Mouse (Mus musculus) right cerebral cortex, adult 2 months (tissue): ENCODE data around the gene Arhgap10.

Source experiments
- DNase-seq, 2 experiments: peaks; one replicate each; pipeline ENCODE4 v3.0.0; 2021 to 2022; ENCODE audit warnings: low spot score in 2 of 2

Arhgap10 gene

GRCm38 (mm10) chr8:77486749-77487148 lies 31.0 kb downstream of the Arhgap10 start:
- no peak for DNase-seq

DNA sequence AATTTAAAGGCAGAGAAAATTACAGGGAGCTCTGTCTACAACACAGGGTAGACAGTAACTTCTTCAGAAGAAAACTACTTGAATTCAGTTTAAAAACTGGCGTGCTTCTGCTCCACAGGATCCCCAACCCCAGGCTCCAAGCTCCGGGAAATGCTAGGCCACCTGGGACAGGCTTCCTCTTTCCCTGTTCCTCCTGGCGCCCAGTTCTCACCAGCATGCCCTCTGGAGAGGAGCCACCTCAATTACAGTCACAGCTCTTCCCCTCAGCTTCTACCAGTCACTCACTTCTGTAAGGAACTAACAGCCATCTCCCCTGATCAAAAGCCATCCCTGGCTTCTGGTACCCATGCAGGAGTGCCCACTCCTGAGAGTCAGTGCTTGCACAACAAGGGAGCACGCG lies 32.9 kb downstream of the Arhgap10 start:
- no peak for DNase-seq

GRCm38 (mm10) chr8:77484266-77484665 lies 33.5 kb downstream of the Arhgap10 start:
- no peak for DNase-seq

GRCm38 (mm10) chr8:77483676-77484075 lies 34.1 kb downstream of the Arhgap10 start:
- DNase-seq = no peak

DNA sequence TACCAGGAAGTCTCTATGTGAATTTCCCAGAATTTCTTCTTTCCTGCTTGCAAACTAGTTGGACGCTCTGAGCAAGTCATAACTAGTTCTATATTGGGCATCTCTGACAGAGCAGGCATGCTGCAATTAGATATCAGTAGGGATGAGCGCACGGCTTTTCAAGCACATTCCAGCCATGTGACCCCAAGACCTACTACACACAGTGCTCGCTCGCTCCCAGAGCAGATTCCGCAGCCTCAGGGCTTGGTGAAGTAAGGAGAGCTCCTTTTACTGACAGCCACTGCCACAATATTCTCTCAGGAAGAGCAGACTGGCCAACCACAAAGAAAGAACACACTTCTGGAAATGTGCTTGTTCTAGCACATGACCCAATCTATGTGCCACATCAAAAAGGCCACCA lies 36.0 kb downstream of the Arhgap10 start:
- no peak for DNase-seq

- DNase-seq = no peak
Measured at GRCm38 (mm10) chr8:77479995-77480394, 37.8 kb downstream of the Arhgap10 start.

DNA sequence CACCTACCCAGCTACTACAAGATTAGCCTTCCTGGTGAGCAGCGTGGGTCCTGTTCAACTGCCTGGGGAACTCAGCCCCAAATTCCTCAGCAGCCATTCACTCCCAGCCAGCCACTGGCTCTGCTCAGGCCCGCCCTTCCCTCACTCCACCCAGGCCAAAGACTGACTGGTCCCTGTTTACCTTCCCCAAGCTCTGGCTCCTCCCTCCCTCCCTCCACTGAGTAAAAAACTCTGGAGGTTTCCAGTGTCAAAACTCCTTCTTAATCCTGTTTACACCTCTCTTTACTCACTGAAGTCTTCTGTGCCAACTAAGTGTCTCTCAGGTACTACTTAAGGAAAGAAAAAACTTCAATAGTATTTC lies 38.9 kb downstream of the Arhgap10 start:
- no peak for DNase-seq

DNA sequence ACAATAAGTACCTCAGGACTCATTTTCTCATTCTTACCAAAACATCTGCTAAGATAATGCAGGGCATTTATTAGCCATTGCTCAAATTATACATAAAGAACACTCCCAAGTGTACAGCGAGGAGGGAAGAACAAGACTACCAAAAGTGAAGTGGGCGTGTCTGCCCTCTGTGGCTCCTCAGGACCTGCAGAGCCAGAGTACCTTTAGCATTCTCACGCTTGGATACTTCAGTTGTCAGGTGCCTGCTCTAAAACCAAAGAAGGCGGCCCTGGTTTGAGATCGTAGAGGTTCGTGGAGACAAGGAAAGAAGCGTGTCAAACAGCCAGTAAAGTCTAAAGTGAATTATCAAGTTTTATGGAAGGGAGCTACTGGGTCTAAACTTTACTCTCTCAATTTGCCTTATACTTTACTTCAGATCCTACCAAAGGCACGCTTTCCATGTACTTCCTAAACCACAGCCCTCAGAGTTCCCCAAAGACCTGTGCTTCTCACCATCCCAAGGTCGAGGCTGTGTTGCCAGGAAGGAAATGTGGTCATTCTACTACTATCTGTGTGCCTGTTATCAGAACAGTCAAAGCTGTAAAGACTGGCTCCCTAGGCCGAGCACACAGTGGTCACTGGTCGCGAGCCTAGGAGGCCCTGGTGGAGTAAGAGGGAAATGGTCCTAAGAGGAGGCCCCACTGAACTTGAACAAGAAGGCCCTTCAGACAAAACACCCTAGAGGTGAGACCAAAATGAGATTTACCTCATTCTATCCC lies 39.4 kb downstream of the Arhgap10 start:
- no peak for DNase-seq

GRCm38 (mm10) chr8:77477684-77478083 lies 40.1 kb downstream of the Arhgap10 start:
- DNase-seq = no peak

GRCm38 (mm10) chr8:77474614-77475013 lies 43.1 kb downstream of the Arhgap10 start:
- DNase-seq = no peak

GRCm38 (mm10) chr8:77473773-77474172 lies 44.0 kb downstream of the Arhgap10 start:
- DNase-seq = no peak

GRCm38 (mm10) chr8:77473373-77473772 lies 44.4 kb downstream of the Arhgap10 start:
- DNase-seq = no peak

- DNase-seq = no peak
Measured at GRCm38 (mm10) chr8:77461392-77461791, 56.4 kb downstream of the Arhgap10 start.

DNA sequence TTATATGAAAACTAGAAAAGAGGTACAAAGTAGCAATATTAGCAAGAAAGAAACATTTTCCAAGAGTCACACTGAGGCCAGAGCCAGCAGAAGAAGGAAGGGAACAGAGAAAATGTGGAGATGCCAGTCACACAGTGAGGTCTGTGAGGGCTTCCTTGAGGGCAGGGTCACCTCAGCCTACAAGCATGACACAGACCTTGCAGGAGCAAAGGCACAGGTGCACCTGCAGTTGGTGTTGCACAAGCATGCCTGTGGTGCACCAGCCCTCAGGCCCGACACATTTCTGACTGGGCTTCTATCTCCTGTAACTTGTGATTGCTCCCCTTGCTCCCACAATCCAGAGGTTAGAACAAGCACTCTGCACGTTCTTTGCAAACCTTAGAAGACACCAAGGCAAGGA lies 57.4 kb downstream of the Arhgap10 start:
- no peak for DNase-seq

DNA sequence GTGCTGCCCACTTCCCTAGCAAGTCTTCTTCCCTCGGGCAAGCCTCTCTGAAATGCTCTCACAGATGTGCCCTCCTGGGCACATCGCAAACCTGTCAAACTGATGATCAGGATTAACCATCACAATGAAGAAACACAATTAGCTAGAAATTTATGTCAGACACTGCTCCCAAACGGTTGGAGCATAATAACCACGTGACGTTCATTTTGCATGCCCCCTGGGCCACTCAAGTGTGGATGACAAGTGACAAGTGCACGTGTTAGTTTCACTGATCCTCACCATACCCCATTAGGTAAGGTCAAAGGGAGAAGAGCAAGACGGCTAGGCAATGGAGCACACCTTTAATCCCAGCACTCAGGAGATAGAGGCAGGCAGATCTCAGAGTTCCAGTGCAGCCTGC lies 58.1 kb downstream of the Arhgap10 start:
- no peak for DNase-seq

DNA sequence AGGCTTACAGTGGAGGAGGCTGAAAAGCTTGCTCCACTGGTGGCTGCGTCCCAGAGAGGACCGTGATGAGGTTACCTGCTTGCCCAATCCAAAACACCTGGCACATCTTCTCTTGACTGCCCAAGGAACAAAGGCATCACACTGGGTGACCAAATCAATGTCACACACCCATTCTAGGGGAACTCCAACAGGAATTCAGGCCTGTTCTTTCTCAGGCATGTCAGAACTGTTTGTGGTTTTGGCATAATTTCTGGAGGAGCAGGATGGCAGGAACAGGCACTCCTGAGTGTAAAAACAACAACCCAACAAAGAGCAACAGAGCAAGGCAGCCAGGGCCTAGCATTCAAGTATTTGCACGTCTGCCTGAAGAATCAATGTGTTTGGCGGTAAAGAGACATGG lies 59.2 kb downstream of the Arhgap10 start:
- DNase-seq = no peak

- DNase-seq = no peak
Measured at GRCm38 (mm10) chr8:77456263-77456662, 61.5 kb downstream of the Arhgap10 start.

GRCm38 (mm10) chr8:77453836-77454235 lies 63.9 kb downstream of the Arhgap10 start:
- no peak for DNase-seq

DNA sequence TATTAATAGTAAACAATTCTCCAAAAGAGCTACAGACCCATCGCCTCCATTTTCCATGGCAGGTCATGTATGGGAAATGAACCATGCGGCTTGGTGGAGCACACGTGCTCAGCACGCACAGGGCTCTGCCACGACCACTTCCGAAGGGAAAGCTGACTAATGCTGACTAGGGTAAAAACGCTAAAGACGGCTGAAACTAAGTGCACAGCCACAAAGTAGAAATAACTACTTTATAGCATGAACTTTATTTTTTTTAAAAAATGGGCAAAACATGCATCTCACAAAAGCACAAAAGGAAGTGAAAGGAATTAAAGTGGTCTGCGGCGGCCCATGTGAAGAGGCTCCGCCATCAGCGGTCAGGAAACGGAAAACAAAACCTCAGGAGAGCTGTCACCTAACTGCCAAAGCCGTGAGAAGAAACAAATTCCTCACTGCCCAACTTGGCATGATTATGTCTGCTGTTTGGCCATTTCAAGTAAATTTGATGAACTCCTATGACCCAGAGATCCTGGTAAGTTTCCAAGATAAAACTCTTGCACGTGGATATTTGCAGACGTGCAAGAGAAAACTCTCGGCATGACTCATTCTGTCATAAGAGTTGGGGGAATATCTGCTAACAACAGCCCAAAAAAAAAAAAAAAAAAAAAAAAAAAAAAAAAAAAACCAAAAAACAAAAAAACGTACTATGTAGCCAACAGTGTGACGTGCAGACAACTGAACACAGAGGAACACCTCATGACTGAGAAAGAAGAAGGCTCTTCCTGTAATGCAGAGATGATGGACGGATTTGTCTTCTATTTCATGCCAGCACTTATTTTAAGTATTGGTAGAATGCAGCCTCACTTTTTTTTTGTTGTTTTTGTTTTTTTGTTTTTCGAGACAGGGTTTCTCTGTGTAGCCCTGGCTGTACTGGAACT lies 66.0 kb downstream of the Arhgap10 start:
- no peak for DNase-seq

GRCm38 (mm10) chr8:77451052-77451451 lies 66.7 kb downstream of the Arhgap10 start:
- no peak for DNase-seq

- DNase-seq = no peak
Measured at GRCm38 (mm10) chr8:77446294-77446693, 71.5 kb downstream of the Arhgap10 start.

GRCm38 (mm10) chr8:77445642-77446041 lies 72.1 kb downstream of the Arhgap10 start:
- no peak for DNase-seq
